Mouse (Mus musculus): ENCODE measurements around the gene Kcnk15. TPM values are rescaled to one million over a fixed set of nuclear protein-coding genes. Genes with fewer than 3 reads are reported as not detected.

The Kcnk15 gene
- total and polyA plus RNA-seq, 3 experiments: not detected

- no peak overlapping the region for H3K9ac ChIP-seq (ENCODE audit: control insufficient read depth, low read depth, low read length, poor library complexity, severe bottlenecking)
- peaks cover 4 to 7% of the 10 kb centered on the region in 2 experiments for H3K27me3 ChIP-seq (ENCODE audit: control insufficient read depth in 1 of 2, insufficient read depth in 2 of 2, low read length in 2 of 2)
- no peak overlapping the region for H3K4me3 ChIP-seq (ENCODE audit: control insufficient read depth in 1 of 2, insufficient read depth in 1 of 2, low read depth in 2 of 2, low read length in 2 of 2)
- H3K27ac ChIP-seq (ENCODE audit: control insufficient read depth, low read depth, low read length): no peak overlapping the region
- DNase-seq (ENCODE audit: low read depth, low spot score): no peak
- H3K79me2 ChIP-seq (ENCODE audit: control insufficient read depth, insufficient read depth, low read length, poor library complexity): no peaks in the 10 kb centered on the region
- H3K4me1 ChIP-seq (ENCODE audit: control insufficient read depth in 1 of 2, insufficient read depth in 2 of 2, low read length in 2 of 2): no peaks in the 10 kb centered on the region
- no peaks in the 10 kb centered on the region for H3K9me3 ChIP-seq (replicated peaks; ENCODE audit: insufficient read depth, low read length)
- TF ChIP-seq UBTF (IDR thresholded peaks at IDR 0.05; ENCODE audit: borderline replicate concordance, insufficient read depth, low read depth, low read length) (no peak), KAT2A (conservative IDR thresholded peaks at IDR 0.05; ENCODE audit: low read depth, low read length) (no peak), ELF1 (IDR thresholded peaks at IDR 0.05; ENCODE audit: low read depth, low read length) (no peak), E2F4 (IDR thresholded peaks at IDR 0.05; ENCODE audit: borderline replicate concordance, low read depth, low read length) (no peak), SMC3 (IDR thresholded peaks at IDR 0.05; ENCODE audit: low read depth, low read length) (no peak), JUND (IDR thresholded peaks at IDR 0.05; ENCODE audit: low read depth, low read length) (no peak), GABPA (IDR thresholded peaks at IDR 0.05; ENCODE audit: low read depth, low read length) (no peak), ZMIZ1 (IDR thresholded peaks at IDR 0.05; ENCODE audit: low read depth, low read length) (no peak)
- H3K36me3 ChIP-seq (ENCODE audit: control insufficient read depth in 1 of 2, insufficient read depth in 2 of 2, low read length in 2 of 2): no peaks in the 10 kb centered on the region
These were observed 22.0 kb downstream of the Kcnk15 start for GRCm38 (mm10) chr2:163875484-163875883.

GRCm38 (mm10) chr2:163876830-163877498 lies 23.5 kb downstream of the Kcnk15 start:
- Histone ChIP-seq H3K79me2 (ENCODE audit: control insufficient read depth, insufficient read depth, low read length, poor library complexity) (no peaks in the 10 kb centered on the region), H3K27ac (ENCODE audit: control insufficient read depth, low read depth, low read length) (no peak overlapping the region), H3K27me3 (ENCODE audit: control insufficient read depth in 1 of 2, insufficient read depth in 2 of 2, low read length in 2 of 2) (peaks cover 1 to 2% of the 10 kb centered on the region in 2 experiments; a peak in 3 of 4 replicates), H3K9me3 (replicated peaks; ENCODE audit: insufficient read depth, low read length) (no peaks in the 10 kb centered on the region), H3K4me1 (ENCODE audit: control insufficient read depth in 1 of 2, insufficient read depth in 2 of 2, low read length in 2 of 2) (no peaks in the 10 kb centered on the region), H3K36me3 (ENCODE audit: control insufficient read depth in 1 of 2, insufficient read depth in 2 of 2, low read length in 2 of 2) (no peaks in the 10 kb centered on the region), H3K9ac (ENCODE audit: control insufficient read depth, low read depth, low read length, poor library complexity, severe bottlenecking) (no peak overlapping the region), H3K4me3 (ENCODE audit: control insufficient read depth in 1 of 2, insufficient read depth in 1 of 2, low read depth in 2 of 2, low read length in 2 of 2) (no peak overlapping the region)
- no peak for TF ChIP-seq KAT2A (conservative IDR thresholded peaks at IDR 0.05; ENCODE audit: low read depth, low read length)
- TF ChIP-seq E2F4 (IDR thresholded peaks at IDR 0.05; ENCODE audit: borderline replicate concordance, low read depth, low read length): no peak
- no peak for TF ChIP-seq ZNF384 (IDR thresholded peaks at IDR 0.05; ENCODE audit: low read depth, low read length)
- TF ChIP-seq POLR2A (IDR thresholded peaks at IDR 0.05; ENCODE audit: control insufficient read depth in 1 of 2, insufficient read depth in 1 of 2, low read depth in 1 of 2, low read length in 2 of 2, poor library complexity in 1 of 2): no peak
- no peak for TF ChIP-seq GATA1 (IDR thresholded peaks at IDR 0.05; ENCODE audit: low read depth, low read length)
- TF ChIP-seq TBP (IDR thresholded peaks at IDR 0.05; ENCODE audit: low read depth, low read length): no peak
- no peak for TF ChIP-seq BHLHE40 (IDR thresholded peaks at IDR 0.05; ENCODE audit: borderline replicate concordance, low read depth, low read length)
- TF ChIP-seq USF2 (IDR thresholded peaks at IDR 0.05; ENCODE audit: borderline replicate concordance in 1 of 2, insufficient read depth in 1 of 2, low read depth in 1 of 2, low read length in 2 of 2): no peak
- no peak for TF ChIP-seq POLR2AphosphoS5 (IDR thresholded peaks at IDR 0.05; ENCODE audit: borderline replicate concordance, low read depth, low read length)
- no peak for TF ChIP-seq MYB (IDR thresholded peaks at IDR 0.05; ENCODE audit: low read depth, low read length)
- TF ChIP-seq NRF1 (IDR thresholded peaks at IDR 0.05; ENCODE audit: insufficient read depth, low read depth, low read length, poor library complexity, severe bottlenecking): no peak
- no peak for TF ChIP-seq MAFK (IDR thresholded peaks at IDR 0.05; ENCODE audit: borderline replicate concordance, low read depth, low read length)
- TF ChIP-seq TAL1 (IDR thresholded peaks at IDR 0.05; ENCODE audit: low read length): no peak
- TF ChIP-seq RCOR1 (IDR thresholded peaks at IDR 0.05; ENCODE audit: low read depth, low read length): no peak
- TF ChIP-seq CHD2 (IDR thresholded peaks at IDR 0.05; ENCODE audit: low read length): no peak
- TF ChIP-seq EP300 (IDR thresholded peaks at IDR 0.05; ENCODE audit: low read depth in 1 of 2, low read length in 2 of 2): no peak
- DNase-seq (ENCODE audit: low read depth, low spot score): no peak

Data from MEL (cell line).